ENCODE assay signal across 13 mouse cellular contexts in genomic region chr19:57181852-57182528, GRCm38 (mm10).
DNase-seq lines count a peak whose midpoint lies in the region; TF ChIP-seq lines count a peak whose summit lies in the region.
"Had no signal": no experiment of that assay in that cellular context is flagged by ENCODE, and none has a peak within 500 bp of the region (broad histone marks: within the 10 kb centered on the region; RNA-seq: fewer than 3 reads in every experiment).

No protein-coding gene starts in this region.

- H3K27ac ChIP-seq in heart, adult 2 months = peak overlapping the region; percentile 64
- H3K27ac ChIP-seq in brown adipose tissue, adult 24 weeks (replicated peaks; ENCODE audit: low read depth, low read length) = peak overlapping the region; percentile 55
- no peak overlapping the region for H3K27ac ChIP-seq in thymus, adult 2 months (ENCODE audit: control insufficient read depth, insufficient read depth, low read length)
- H3K27ac ChIP-seq: neural tube, embryonic 12.5 days had no signal

- H3K4me1 ChIP-seq in heart, adult 2 months (ENCODE audit: control insufficient read depth, insufficient read depth, low read length) = peaks cover 57% of the 10 kb centered on the region
- peaks cover 47% of the 10 kb centered on the region for H3K4me1 ChIP-seq in brown adipose tissue, adult 24 weeks (ENCODE audit: control insufficient read depth, insufficient read depth, insufficient read length, low read length)
- peaks cover 8% of the 10 kb centered on the region for H3K4me1 ChIP-seq in thymus, adult 2 months (replicated peaks; ENCODE audit: control insufficient read depth, insufficient read depth, low read length)
- H3K4me1 ChIP-seq: neural tube, embryonic 12.5 days had no signal

- no peak for TF ChIP-seq EP300 in heart, adult 2 months (IDR thresholded peaks at IDR 0.05; ENCODE audit: insufficient read depth, low read depth, low read length)

- DNase-seq in heart, adult 2 months = no peak
- DNase-seq in heart, adult 9 months (ENCODE audit: low spot score in 2 of 2) = no peak
- DNase-seq in kidney, postnatal 36 days = peak; percentile 70 to 87
- DNase-seq in lung, postnatal 10 days = peak; percentile 55
- DNase-seq in thymus, postnatal 14 days = no peak
- no peak for DNase-seq in spleen, postnatal 14 days (ENCODE audit: low spot score in 2 of 2)
- DNase-seq in thymus, adult 2 months = no peak
- DNase-seq: adrenal gland, postnatal 14 days; right cerebral cortex, postnatal 4 days had no signal

- H3K36me3 ChIP-seq in heart, adult 2 months (ENCODE audit: control insufficient read depth, insufficient read depth, low read length) = peaks cover 45% of the 10 kb centered on the region
- H3K36me3 ChIP-seq in thymus, adult 2 months (ENCODE audit: control insufficient read depth, insufficient read depth, low read length) = no peaks in the 10 kb centered on the region
- H3K36me3 ChIP-seq: hindbrain, embryonic 10.5 days; neural tube, embryonic 12.5 days had no signal

- H3K9ac ChIP-seq in heart, adult 2 months (ENCODE audit: low read depth, low read length) = no peak overlapping the region
- H3K9ac ChIP-seq: neural tube, embryonic 12.5 days had no signal

- H3K4me3 ChIP-seq in heart, adult 2 months = no peak overlapping the region
- no peak overlapping the region for H3K4me3 ChIP-seq in brown adipose tissue, adult 24 weeks (ENCODE audit: insufficient read depth, low read depth, low read length)
- H3K4me3 ChIP-seq in thymus, adult 2 months (ENCODE audit: control insufficient read depth, insufficient read depth, low read length) = no peak overlapping the region
- H3K4me3 ChIP-seq: erythroblast, embryonic 14.5 days; hindbrain, embryonic 10.5 days; neural tube, embryonic 12.5 days had no signal

- H3K27me3 ChIP-seq in heart, adult 2 months (ENCODE audit: control insufficient read depth, insufficient read depth, low read length) = no peaks in the 10 kb centered on the region
- H3K27me3 ChIP-seq in thymus, adult 2 months (ENCODE audit: control insufficient read depth, insufficient read depth, low read length) = no peaks in the 10 kb centered on the region
- H3K27me3 ChIP-seq: neural tube, embryonic 12.5 days had no signal

- WGBS in heart, adult 2 months = 66% methylated on average over 10 of the region's 10 CpGs
- WGBS in thymus, adult 2 months = 96% methylated on average over 10 of the region's 10 CpGs

- no peak for TF ChIP-seq CTCF in heart, adult 2 months (IDR thresholded peaks at IDR 0.05)
- no peak for TF ChIP-seq CTCF in thymus, adult 2 months (IDR thresholded peaks at IDR 0.05; ENCODE audit: borderline replicate concordance, control insufficient read depth, extremely low read depth, insufficient read depth, low read length, poor library complexity)

- intact Hi-C loops in heart, adult 2 months (cut with DNase I) = no loop called here

- TF ChIP-seq POLR2A in heart, adult 2 months (IDR thresholded peaks at IDR 0.05; ENCODE audit: insufficient read depth, low read depth, low read length) = no peak
- no peak for TF ChIP-seq POLR2A in thymus, adult 2 months (IDR thresholded peaks at IDR 0.05; ENCODE audit: control insufficient read depth, extremely low read depth, insufficient read depth, low read length, poor library complexity)

- peaks cover 3% of the 10 kb centered on the region for H3K79me2 ChIP-seq in heart, adult 2 months (replicated peaks; ENCODE audit: control insufficient read depth, insufficient read depth, low read length)

Comparison
In these comparisons a context has a peak if more than half of its experiments do, and no peak if none do; other contexts are left out.
1. DNase-seq: peak in kidney, postnatal 36 days (2 of 2) and lung, postnatal 10 days (single experiment); none in heart, adult 2 months (0 of 2), heart, adult 9 months (0 of 2), thymus, postnatal 14 days (single experiment), spleen, postnatal 14 days (0 of 2) and thymus, adult 2 months (single experiment).